Mouse (Mus musculus) myocyte (in vitro differentiated cells): ENCODE data around the gene Ryr2. TPM values are rescaled to one million over a fixed set of nuclear protein-coding genes. Genes with fewer than 3 reads are reported as not detected.

Experiments used
- H3K27me3 ChIP-seq: one replicate; pipeline ENCODE4 v1.6.1; 2011; ENCODE audit not compliant: control insufficient read depth, insufficient read depth, insufficient read length
- H3K36me3 ChIP-seq: one replicate; pipeline ENCODE4 v1.6.1; 2011; ENCODE audit not compliant: control insufficient read depth, insufficient read depth
- H3K4me2 ChIP-seq: one replicate; pipeline ENCODE4 v1.6.1; 2011; ENCODE audit warnings: low read depth, control low read depth
- H3K4me3 ChIP-seq: one replicate; pipeline ENCODE4 v1.5.1; 2011; ENCODE audit warnings: mild to moderate bottlenecking, control low read depth, moderate library complexity
- H3K79me2 ChIP-seq: one replicate; pipeline ENCODE4 v1.6.1; 2011; ENCODE audit not compliant: control insufficient read depth, insufficient read depth
- H3ac ChIP-seq: one replicate; pipeline ENCODE4 v1.6.1; 2011; ENCODE audit not compliant: control insufficient read depth, insufficient read length
- CEBPB ChIP-seq: IDR thresholded peaks from 2 replicates; pipeline ENCODE4 v1.6.1; 2011; ENCODE audit warnings: mild to moderate bottlenecking, moderate library complexity; ENCODE audit not compliant: poor library complexity, insufficient read depth, severe bottlenecking
- E2F4 ChIP-seq: IDR thresholded peaks from one replicate; pipeline ENCODE4 v1.6.1; 2011; ENCODE audit warnings: mild to moderate bottlenecking, control low read depth, moderate library complexity; ENCODE audit not compliant: insufficient read depth
- MAX ChIP-seq: IDR thresholded peaks from one replicate; pipeline ENCODE4 v1.6.1; 2011; ENCODE audit warnings: low read depth, mild to moderate bottlenecking, control low read depth
- MYOD1 ChIP-seq, 3 experiments: IDR thresholded peaks; one replicate each; pipeline ENCODE4 v1.6.1; 2011; ENCODE audit warnings: control low read depth in 2 of 3, low read depth in 2 of 3, mild to moderate bottlenecking in 2 of 3, moderate library complexity in 1 of 3; ENCODE audit not compliant: insufficient read length in 2 of 3, control insufficient read depth in 1 of 3
- MYOG ChIP-seq, 3 experiments: IDR thresholded peaks; one replicate each; pipeline ENCODE4 v1.6.1; 2011; ENCODE audit warnings: control low read depth in 2 of 3, low read depth in 2 of 3, mild to moderate bottlenecking in 2 of 3; ENCODE audit not compliant: insufficient read length in 2 of 3, control insufficient read depth in 1 of 3, insufficient read depth in 1 of 3
- POLR2A ChIP-seq: IDR thresholded peaks from one replicate; pipeline ENCODE4 v1.6.1; 2011; ENCODE audit warnings: low read depth, mild to moderate bottlenecking, control low read depth, moderate library complexity; ENCODE audit not compliant: insufficient read length
- POLR2AphosphoS2 ChIP-seq: IDR thresholded peaks from one replicate; pipeline ENCODE4 v1.6.1; 2011; ENCODE audit warnings: low read depth, control low read depth; ENCODE audit not compliant: insufficient read length
- REST ChIP-seq: IDR thresholded peaks from one replicate; pipeline ENCODE4 v1.6.1; 2011; ENCODE audit warnings: mild to moderate bottlenecking, control low read depth, moderate library complexity; ENCODE audit not compliant: insufficient read depth, insufficient read length
- SRF ChIP-seq: IDR thresholded peaks from one replicate; pipeline ENCODE4 v1.6.1; 2011; ENCODE audit warnings: low read depth; ENCODE audit not compliant: control insufficient read depth, insufficient read length
- TCF12 ChIP-seq: IDR thresholded peaks from one replicate; pipeline ENCODE4 v1.6.1; 2011; ENCODE audit warnings: mild to moderate bottlenecking, control low read depth; ENCODE audit not compliant: poor library complexity, insufficient read depth, severe bottlenecking
- TCF3 ChIP-seq: IDR thresholded peaks from one replicate; pipeline ENCODE4 v1.6.1; 2011; ENCODE audit warnings: low read depth, control low read depth; ENCODE audit not compliant: insufficient read length
- USF1 ChIP-seq: IDR thresholded peaks from one replicate; pipeline ENCODE4 v1.6.1; 2011; ENCODE audit warnings: low read depth, mild to moderate bottlenecking, control low read depth, moderate library complexity
- polyA plus RNA-seq: library from polyadenylated mRNA; unstranded; fragments of >200 nt; fragmentation: generic; extraction: Trizol; gene quantifications from one replicate; pipeline ENCODE4 v1.2.1, GENCODE M21; 2012; ENCODE audit warnings: missing spikeins

Gene Ryr2
- polyA plus RNA-seq, 1 experiment = not detected

- Histone ChIP-seq H3K4me2 (no peak overlapping the region), H3ac (no peak overlapping the region), H3K79me2 (no peaks in the 10 kb centered on the region), H3K4me3 (no peak overlapping the region), H3K36me3 (no peaks in the 10 kb centered on the region), H3K27me3 (no peaks in the 10 kb centered on the region)
- TF ChIP-seq CEBPB (no peak), TCF12 (no peak), TCF3 (no peak), SRF (no peak), MYOD1 (IDR thresholded peaks at IDR 0.05; ENCODE audit: control insufficient read depth in 1 of 3, insufficient read length in 2 of 3, low read depth in 2 of 3) (no peak), MAX (no peak)
Observed at GRCm38 (mm10) chr13:11895631-11896030, 211.1 kb downstream of the Ryr2 start.

DNA sequence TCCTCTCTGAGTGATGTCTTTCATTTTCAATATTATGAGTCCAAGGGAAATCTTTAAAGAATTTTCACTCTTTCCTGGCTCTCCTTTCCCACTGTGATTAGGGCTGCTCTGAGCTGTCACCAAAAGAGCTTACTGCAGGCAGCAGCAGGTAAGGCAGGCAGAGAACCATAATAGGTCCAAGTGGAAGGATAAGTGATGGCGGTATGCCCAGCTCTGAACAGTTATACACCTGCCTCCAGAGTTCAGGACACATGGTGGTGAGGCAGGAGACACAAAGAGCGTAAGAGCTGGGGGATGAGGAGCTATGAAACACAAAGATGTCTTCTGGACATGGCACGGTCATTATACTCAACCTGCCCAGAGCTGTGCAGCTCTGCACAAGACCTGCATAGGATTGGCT lies 215.0 kb downstream of the Ryr2 start:
- Histone ChIP-seq H3ac (no peak overlapping the region), H3K4me2 (no peak overlapping the region), H3K4me3 (no peak overlapping the region), H3K36me3 (no peaks in the 10 kb centered on the region), H3K79me2 (no peaks in the 10 kb centered on the region), H3K27me3 (no peaks in the 10 kb centered on the region)
- TF ChIP-seq TCF12 (no peak), CEBPB (no peak), TCF3 (no peak), POLR2A (no peak), SRF (no peak), MYOD1 (IDR thresholded peaks at IDR 0.05; ENCODE audit: control insufficient read depth in 1 of 3, insufficient read length in 2 of 3, low read depth in 2 of 3) (no peak), USF1 (no peak), REST (no peak)

DNA sequence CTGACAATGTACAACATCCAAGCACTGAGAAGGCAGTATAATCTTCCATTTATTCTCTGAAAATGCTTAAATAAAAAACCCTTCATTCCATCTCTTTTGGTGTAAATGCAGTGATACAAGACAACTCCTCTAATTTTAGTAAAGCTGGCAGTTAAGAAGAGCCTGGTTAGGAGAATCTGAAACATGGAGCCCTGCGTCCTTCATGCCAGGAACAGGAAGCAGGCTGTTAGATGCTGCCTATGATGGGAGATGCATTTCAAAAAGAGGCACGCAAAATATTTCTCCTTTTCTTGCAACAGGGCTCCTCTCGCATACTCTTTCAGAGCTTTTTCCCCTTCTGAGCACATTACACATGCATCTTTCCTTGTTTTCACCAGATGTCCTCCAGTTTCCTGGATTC lies 215.6 kb downstream of the Ryr2 start:
- Histone ChIP-seq H3K4me3 (no peak overlapping the region), H3K27me3 (no peaks in the 10 kb centered on the region), H3K79me2 (no peaks in the 10 kb centered on the region), H3K36me3 (no peaks in the 10 kb centered on the region), H3ac (no peak overlapping the region), H3K4me2 (no peak overlapping the region)
- no peak for TF ChIP-seq POLR2A
- no peak for TF ChIP-seq MAX
- no peak for TF ChIP-seq E2F4
- TF ChIP-seq REST = no peak
- TF ChIP-seq MYOG (IDR thresholded peaks at IDR 0.05; ENCODE audit: control insufficient read depth in 1 of 3, insufficient read depth in 1 of 3, insufficient read length in 2 of 3, low read depth in 2 of 3) = no peak
- TF ChIP-seq CEBPB = no peak
- no peak for TF ChIP-seq USF1
- TF ChIP-seq SRF = no peak
- no peak for TF ChIP-seq TCF3
- no peak for TF ChIP-seq POLR2AphosphoS2
- no peak for TF ChIP-seq MYOD1 (IDR thresholded peaks at IDR 0.05; ENCODE audit: control insufficient read depth in 1 of 3, insufficient read length in 2 of 3, low read depth in 2 of 3)
- no peak for TF ChIP-seq TCF12

DNA sequence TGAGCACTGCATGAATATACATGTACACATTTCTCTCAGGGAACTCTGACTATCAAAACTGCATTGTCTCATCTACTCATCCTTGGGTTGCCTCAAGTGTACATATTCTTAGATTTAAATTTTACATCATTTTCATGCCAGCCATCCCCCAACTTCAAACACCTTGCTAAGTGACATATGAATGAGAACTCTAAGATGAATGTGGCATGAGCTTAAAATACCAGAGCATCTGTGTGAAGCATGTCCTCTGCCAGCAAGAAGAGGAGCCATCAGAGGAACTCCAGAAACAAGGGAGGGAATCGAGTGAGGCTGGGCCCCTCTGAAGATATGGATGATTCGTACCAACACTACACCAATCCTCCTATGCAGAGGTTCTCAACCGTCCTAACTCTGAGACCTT lies 222.6 kb downstream of the Ryr2 start:
- Histone ChIP-seq H3K4me3 (no peak overlapping the region), H3K79me2 (no peaks in the 10 kb centered on the region), H3K4me2 (no peak overlapping the region), H3K36me3 (no peaks in the 10 kb centered on the region), H3ac (no peak overlapping the region), H3K27me3 (no peaks in the 10 kb centered on the region)
- TF ChIP-seq TCF3 = no peak
- no peak for TF ChIP-seq E2F4
- TF ChIP-seq MYOG (IDR thresholded peaks at IDR 0.05; ENCODE audit: control insufficient read depth in 1 of 3, insufficient read depth in 1 of 3, insufficient read length in 2 of 3, low read depth in 2 of 3) = no peak
- TF ChIP-seq POLR2AphosphoS2 = no peak
- TF ChIP-seq USF1 = no peak

DNA sequence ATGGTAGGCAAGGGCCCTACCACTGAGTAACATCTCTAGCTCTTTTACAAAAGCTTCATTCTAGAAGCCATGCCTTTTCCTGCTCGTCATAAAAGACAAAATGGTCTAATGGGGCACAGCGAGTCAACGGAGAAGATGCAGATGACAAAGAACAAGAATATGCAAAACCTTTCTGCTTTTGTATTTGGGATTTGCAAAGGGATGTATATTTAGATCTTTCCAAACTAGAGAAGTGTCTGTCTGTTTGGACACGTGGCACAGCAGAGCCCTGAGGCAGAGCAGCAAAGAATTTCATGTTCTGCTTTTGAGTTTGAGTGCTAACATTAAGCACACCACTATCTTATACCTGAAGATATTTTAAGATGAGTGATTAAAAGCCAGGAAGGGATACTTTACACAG lies 224.4 kb downstream of the Ryr2 start:
- Histone ChIP-seq H3ac (no peak overlapping the region), H3K79me2 (no peaks in the 10 kb centered on the region), H3K4me3 (no peak overlapping the region), H3K4me2 (no peak overlapping the region), H3K27me3 (no peaks in the 10 kb centered on the region), H3K36me3 (no peaks in the 10 kb centered on the region)
- no peak for TF ChIP-seq TCF12

DNA sequence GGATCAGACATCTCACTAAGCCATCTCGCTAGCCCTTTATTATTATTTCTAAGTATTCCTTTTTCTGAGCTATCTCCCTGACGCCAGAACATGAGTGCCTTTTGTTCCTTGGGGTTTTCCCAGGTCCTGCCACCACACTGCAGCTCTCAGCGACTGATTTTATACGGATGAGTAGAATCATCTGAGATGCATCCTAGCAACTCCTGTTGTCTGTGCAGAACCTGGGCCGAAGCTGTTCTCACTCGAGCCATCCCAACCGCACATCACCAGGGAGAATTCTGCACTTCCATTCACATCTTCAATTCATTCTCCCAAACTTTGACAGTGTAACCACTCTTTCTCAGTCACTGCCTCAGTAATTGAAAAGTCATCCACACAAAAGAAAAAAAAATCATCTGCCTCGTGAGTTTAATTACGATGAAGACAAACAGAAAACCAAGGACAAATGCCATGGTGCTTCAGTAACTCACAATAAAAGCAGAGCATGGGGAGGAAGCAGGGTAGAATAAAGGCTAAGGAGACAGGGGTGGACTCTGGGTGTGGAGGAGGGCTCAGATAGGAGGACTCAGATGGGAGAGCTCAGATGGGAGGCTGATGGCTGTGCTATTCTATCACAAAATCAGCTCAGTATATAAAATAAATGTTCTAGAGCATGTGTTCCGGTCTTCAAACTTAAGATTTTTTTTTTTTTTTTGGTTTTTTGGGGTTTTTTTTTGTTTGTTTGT lies 226.1 kb downstream of the Ryr2 start:
- TF ChIP-seq MYOD1 (IDR thresholded peaks at IDR 0.05; ENCODE audit: control insufficient read depth in 1 of 3, insufficient read length in 2 of 3, low read depth in 2 of 3) (no peak), USF1 (no peak), REST (no peak), POLR2A (no peak), SRF (no peak), TCF3 (no peak), MYOG (IDR thresholded peaks at IDR 0.05; ENCODE audit: control insufficient read depth in 1 of 3, insufficient read depth in 1 of 3, insufficient read length in 2 of 3, low read depth in 2 of 3) (no peak), E2F4 (no peak), CEBPB (no peak), TCF12 (no peak)
- H3K4me2 ChIP-seq = no peak overlapping the region
- no peak overlapping the region for H3ac ChIP-seq
- no peaks in the 10 kb centered on the region for H3K79me2 ChIP-seq
- no peaks in the 10 kb centered on the region for H3K36me3 ChIP-seq
- no peaks in the 10 kb centered on the region for H3K27me3 ChIP-seq
- no peak overlapping the region for H3K4me3 ChIP-seq
